Mouse (Mus musculus): Measurements from ENCODE around the gene Plxnb3. TPM values are rescaled to one million over a fixed set of nuclear protein-coding genes. Genes with fewer than 3 reads are reported as not detected.

The Plxnb3 gene
- polyA plus RNA-seq, 1 experiment from 2014 or later: 0.46 TPM

- Histone ChIP-seq H3K36me3 (ENCODE audit: control insufficient read depth, insufficient read depth, low read length) (no peaks in the 10 kb centered on the region), H3K27ac (ENCODE audit: low read length) (no peak overlapping the region), H3K4me2 (ENCODE audit: low read depth, low read length) (no peak overlapping the region), H3K9ac (ENCODE audit: low read depth, low read length) (no peak overlapping the region), H3K9me3 (ENCODE audit: control insufficient read depth, low read length) (no peaks in the 10 kb centered on the region), H3K4me1 (ENCODE audit: control insufficient read depth, insufficient read depth, low read length) (no peaks in the 10 kb centered on the region), H3K27me3 (replicated peaks; ENCODE audit: control insufficient read depth, insufficient read depth, low read length) (no peaks in the 10 kb centered on the region), H3K4me3 (ENCODE audit: low read length) (no peak overlapping the region)
- peak; percentile 79 for ATAC-seq
- 37% methylated on average over 9 of the region's 9 CpGs for WGBS
Observed at GRCm38 (mm10) chrX:73798502-73798901, 41.6 kb downstream of the Plxnb3 start.

GRCm38 (mm10) chrX:73805814-73806213 lies 48.9 kb downstream of the Plxnb3 start:
- no peaks in the 10 kb centered on the region for H3K9me3 ChIP-seq (ENCODE audit: control insufficient read depth, low read length)
- ATAC-seq: no peak
- H3K4me2 ChIP-seq (ENCODE audit: low read depth, low read length): no peak overlapping the region
- H3K36me3 ChIP-seq (ENCODE audit: control insufficient read depth, insufficient read depth, low read length): no peaks in the 10 kb centered on the region
- H3K27me3 ChIP-seq (replicated peaks; ENCODE audit: control insufficient read depth, insufficient read depth, low read length): no peaks in the 10 kb centered on the region
- 65% methylated on average over 1 of the region's 1 CpGs for WGBS
- H3K9ac ChIP-seq (ENCODE audit: low read depth, low read length): no peak overlapping the region
- no peak overlapping the region for H3K4me3 ChIP-seq (ENCODE audit: low read length)
- no peak overlapping the region for H3K27ac ChIP-seq (ENCODE audit: low read length)
- H3K4me1 ChIP-seq (ENCODE audit: control insufficient read depth, insufficient read depth, low read length): no peaks in the 10 kb centered on the region

GRCm38 (mm10) chrX:73815072-73815471 lies 58.2 kb downstream of the Plxnb3 start:
- Histone ChIP-seq H3K9ac (ENCODE audit: low read depth, low read length) (peak overlapping the region; percentile 56; the same call in 1 of the 2 replicates), H3K27ac (ENCODE audit: low read length) (no peak overlapping the region), H3K27me3 (replicated peaks; ENCODE audit: control insufficient read depth, insufficient read depth, low read length) (no peaks in the 10 kb centered on the region), H3K36me3 (ENCODE audit: control insufficient read depth, insufficient read depth, low read length) (no peaks in the 10 kb centered on the region), H3K4me1 (ENCODE audit: control insufficient read depth, insufficient read depth, low read length) (no peaks in the 10 kb centered on the region), H3K4me3 (ENCODE audit: low read length) (peak overlapping the region; percentile 29), H3K9me3 (ENCODE audit: control insufficient read depth, low read length) (no peaks in the 10 kb centered on the region), H3K4me2 (ENCODE audit: low read depth, low read length) (peak overlapping the region; percentile 48)
- ATAC-seq: no peak; the same call in 1 of the 2 replicates
- 17% methylated on average over 14 of the region's 14 CpGs for WGBS

- Histone ChIP-seq H3K27me3 (replicated peaks; ENCODE audit: control insufficient read depth, insufficient read depth, low read length) (no peaks in the 10 kb centered on the region), H3K4me2 (ENCODE audit: low read depth, low read length) (no peak overlapping the region), H3K9me3 (ENCODE audit: control insufficient read depth, low read length) (no peaks in the 10 kb centered on the region), H3K9ac (ENCODE audit: low read depth, low read length) (no peak overlapping the region), H3K27ac (ENCODE audit: low read length) (no peak overlapping the region), H3K4me3 (ENCODE audit: low read length) (no peak overlapping the region), H3K36me3 (ENCODE audit: control insufficient read depth, insufficient read depth, low read length) (no peaks in the 10 kb centered on the region), H3K4me1 (ENCODE audit: control insufficient read depth, insufficient read depth, low read length) (no peaks in the 10 kb centered on the region)
- 58% methylated on average over 3 of the region's 3 CpGs for WGBS
- no peak for ATAC-seq
Observed at GRCm38 (mm10) chrX:73816596-73817314, 59.9 kb downstream of the Plxnb3 start.

Other genes with a start within 250 kb of the Plxnb3 start
- gene Dusp9, start 117.7 kb upstream of the Plxnb3 start, polyA plus RNA-seq (2015; fragmentation: Nextera tagmentation; extraction: Ambion mirVana): 6.7 and 7.3 TPM in 2 replicates
- gene Pnck, start 97.0 kb upstream of the Plxnb3 start, polyA plus RNA-seq (2015; fragmentation: Nextera tagmentation; extraction: Ambion mirVana): 9.8 and 11.4 TPM in 2 replicates
- gene Slc6a8, start 83.9 kb upstream of the Plxnb3 start, polyA plus RNA-seq (2015; fragmentation: Nextera tagmentation; extraction: Ambion mirVana): 7.4 and 9.2 TPM in 2 replicates
- gene Bcap31, start 40.9 kb upstream of the Plxnb3 start, polyA plus RNA-seq (2015; fragmentation: Nextera tagmentation; extraction: Ambion mirVana): 325 and 331 TPM in 2 replicates
- 25.6 and 31.0 TPM in 2 replicates for gene Abcd1, start 40.5 kb upstream of the Plxnb3 start, polyA plus RNA-seq (2015; fragmentation: Nextera tagmentation; extraction: Ambion mirVana)
- 0.99 and 1.9 TPM in 2 replicates for gene Srpk3, start 17.3 kb downstream of the Plxnb3 start, polyA plus RNA-seq (2015; fragmentation: Nextera tagmentation; extraction: Ambion mirVana)
- gene Idh3g, start 29.8 kb downstream of the Plxnb3 start, polyA plus RNA-seq (2015; fragmentation: Nextera tagmentation; extraction: Ambion mirVana): 267 and 269 TPM in 2 replicates
- gene Ssr4, start 29.9 kb downstream of the Plxnb3 start, polyA plus RNA-seq (2015; fragmentation: Nextera tagmentation; extraction: Ambion mirVana): 269 TPM in 2 replicates
- 0.39 and 0.53 TPM in 2 replicates for gene Pdzd4, start 67.9 kb downstream of the Plxnb3 start, polyA plus RNA-seq (2015; fragmentation: Nextera tagmentation; extraction: Ambion mirVana)
- gene Avpr2, start 135.0 kb downstream of the Plxnb3 start, polyA plus RNA-seq (2015; fragmentation: Nextera tagmentation; extraction: Ambion mirVana): 0.06 and 0.17 TPM in 2 replicates
- gene L1cam, start 139.0 kb downstream of the Plxnb3 start, polyA plus RNA-seq (2015; fragmentation: Nextera tagmentation; extraction: Ambion mirVana): 6.9 and 8.8 TPM in 2 replicates
- 5.7 and 6.8 TPM in 2 replicates for gene Arhgap4, start 164.8 kb downstream of the Plxnb3 start, polyA plus RNA-seq (2015; fragmentation: Nextera tagmentation; extraction: Ambion mirVana)
- gene Naa10, start 164.9 kb downstream of the Plxnb3 start, polyA plus RNA-seq (2015; fragmentation: Nextera tagmentation; extraction: Ambion mirVana): 170 and 184 TPM in 2 replicates
- 351 and 523 TPM in 2 replicates for gene Renbp, start 173.8 kb downstream of the Plxnb3 start, polyA plus RNA-seq (2015; fragmentation: Nextera tagmentation; extraction: Ambion mirVana)
- gene Hcfc1, start 209.3 kb downstream of the Plxnb3 start, polyA plus RNA-seq (2015; fragmentation: Nextera tagmentation; extraction: Ambion mirVana): 33.8 and 34.2 TPM in 2 replicates

Data from intestine, embryonic 16.5 days (tissue).